Mouse (Mus musculus): ENCODE results near the gene Msx3.

The Msx3 gene

DNA sequence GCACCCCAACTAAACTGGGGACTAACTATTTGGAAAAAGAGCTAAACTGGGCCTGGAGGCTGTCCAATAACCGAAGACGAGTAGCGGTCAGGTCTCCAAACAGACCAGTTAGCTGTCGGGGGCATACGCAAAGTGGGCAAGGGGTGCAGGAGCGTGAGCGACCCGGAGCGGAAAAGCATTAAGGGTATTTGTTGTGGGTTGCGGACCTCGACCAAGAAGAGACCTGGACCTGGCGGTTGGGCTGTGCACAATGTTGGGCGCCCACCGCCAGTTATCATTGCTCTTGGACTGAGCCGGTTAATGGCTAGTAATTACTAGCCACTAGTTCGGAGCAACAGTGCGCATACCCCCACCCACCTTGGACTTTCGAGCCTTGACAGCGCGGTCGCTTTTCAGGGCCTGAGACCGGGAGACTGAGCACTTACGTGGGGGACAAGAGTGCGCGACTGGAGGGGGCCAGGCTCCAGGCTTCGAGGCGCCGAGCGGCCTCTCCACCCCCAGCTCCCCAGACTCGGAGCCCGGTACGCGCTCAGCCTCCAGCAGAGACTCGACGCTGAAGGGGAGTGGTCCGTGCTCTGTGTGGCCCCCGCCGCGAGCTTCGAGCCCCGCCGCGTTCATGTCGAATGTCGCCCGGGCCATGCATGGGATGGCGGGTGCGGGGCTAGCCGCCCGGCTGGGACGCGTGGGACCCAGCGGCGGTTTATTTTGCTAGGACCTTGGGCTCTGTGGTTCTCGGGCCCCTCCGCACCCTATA is at the start of gene Msx3:
TSS of gene Msx3 (minus strand) at position 729 of the 754 bp plus-strand sequence.
- no peak for DNase-seq

DNA sequence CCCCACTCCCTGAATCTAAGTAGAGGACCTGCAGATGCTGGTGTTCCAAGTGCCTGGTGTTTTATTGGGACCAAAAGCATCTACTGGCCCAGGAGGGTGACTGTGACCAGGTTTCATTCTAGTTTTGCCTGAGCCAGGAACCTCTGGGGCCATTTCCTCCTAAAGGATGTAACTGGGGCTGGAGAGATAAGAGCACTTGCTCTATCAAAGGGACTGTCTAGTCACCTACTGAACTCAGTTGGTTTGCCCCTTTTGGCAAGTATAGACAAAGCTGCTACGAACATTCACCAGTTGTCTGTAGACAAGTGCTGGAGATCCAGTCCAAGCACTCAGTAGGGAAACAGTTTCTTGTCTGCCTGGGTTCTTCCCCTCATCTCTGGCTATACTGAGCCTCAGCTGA is 49.6 kb upstream of the Msx3 start:
- no peak for DNase-seq

DNA sequence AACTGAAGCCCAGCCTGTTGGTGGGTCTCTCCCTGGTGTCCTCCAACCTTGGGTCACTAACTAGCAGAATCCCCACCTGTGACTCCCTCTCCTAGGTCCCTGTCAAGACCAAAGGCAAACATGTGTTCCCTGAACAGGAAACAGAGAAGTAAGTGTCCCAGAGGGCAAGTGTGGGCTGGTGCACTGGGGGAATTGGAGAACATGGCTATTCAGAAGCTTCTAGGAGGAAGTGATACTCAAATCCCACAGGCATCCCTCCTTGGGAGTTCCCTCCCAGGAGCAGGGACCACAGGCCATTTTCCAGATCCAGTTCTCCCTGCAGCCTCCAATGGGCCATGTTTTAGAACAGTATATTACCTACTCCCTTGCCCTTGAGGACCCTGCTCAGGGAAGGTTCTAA is 47.2 kb upstream of the Msx3 start:
- no peak for DNase-seq

GRCm38 (mm10) chr7:140095556-140095955 is 46.7 kb upstream of the Msx3 start:
- DNase-seq, result peak; percentile 91 to 93

DNA sequence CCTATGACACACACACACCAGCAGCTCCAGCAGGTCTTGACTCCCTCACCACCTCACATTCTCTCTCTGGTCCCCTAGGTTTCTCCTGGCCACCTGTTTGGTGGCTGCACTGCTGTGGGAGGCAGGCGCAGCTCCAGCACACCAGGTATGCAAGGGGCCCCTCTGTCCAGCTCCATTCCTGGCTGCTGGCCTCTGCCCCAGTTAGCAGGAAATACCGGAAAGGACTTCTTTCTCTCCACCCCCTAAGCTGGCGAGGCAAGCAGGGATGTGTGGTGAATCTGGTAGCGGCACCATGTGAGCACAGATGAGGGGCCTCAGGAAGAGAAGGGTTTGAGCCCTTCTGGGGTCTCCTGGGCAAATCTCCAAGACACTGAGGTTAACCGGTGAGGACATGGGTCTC is 46.1 kb upstream of the Msx3 start:
- peak in 1 of 2 experiments; percentile 21 for DNase-seq

GRCm38 (mm10) chr7:140092924-140093528 is 44.1 kb upstream of the Msx3 start, which contains the start of gene Prap1:
Gene Prap1 (plus strand): TSS chr7:140093395.
- no peak for DNase-seq

DNA sequence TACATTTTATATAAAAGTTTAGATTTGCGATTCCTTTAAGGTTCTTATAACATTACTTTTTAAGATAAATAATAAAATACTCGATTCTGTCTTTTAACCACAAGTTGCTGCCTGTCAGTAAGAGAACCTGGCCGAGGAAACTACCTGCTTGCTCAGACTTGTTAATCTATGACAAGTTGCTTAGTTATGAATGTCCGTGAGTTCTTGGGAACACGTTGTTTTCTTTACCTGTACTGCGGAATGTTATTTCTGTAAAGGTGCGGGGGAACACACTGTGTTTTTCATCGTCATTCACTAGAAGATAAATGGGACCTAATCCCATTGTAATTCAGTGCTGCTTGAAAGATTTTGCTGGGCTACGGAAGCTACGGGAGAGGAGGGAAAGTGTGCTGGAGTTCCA is 41.7 kb upstream of the Msx3 start:
- DNase-seq, result no peak

DNA sequence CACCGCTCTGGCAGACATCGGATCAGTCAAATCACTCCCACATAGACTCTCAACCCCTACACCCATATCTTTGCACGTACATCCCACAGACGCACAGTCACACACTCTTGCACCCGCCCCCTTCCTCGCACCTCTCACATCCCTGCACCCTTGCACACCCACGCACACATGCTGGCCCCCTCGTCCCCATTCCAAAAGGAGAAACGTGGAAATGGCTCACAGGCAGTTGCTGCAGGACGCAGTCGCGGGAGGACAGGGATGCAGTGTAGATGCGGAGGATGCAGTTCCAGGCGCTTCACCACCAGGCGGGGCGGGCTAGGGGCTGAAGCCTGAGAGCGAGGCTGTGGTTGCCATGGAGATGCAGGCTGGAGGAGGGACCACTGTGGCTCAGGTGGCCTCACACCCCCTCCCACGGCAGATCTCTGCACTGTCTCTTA is 33.4 kb upstream of the Msx3 start, which contains the start of gene Caly:
TSS of gene Caly (minus strand) at position 307 of the 437 bp plus-strand sequence.
- DNase-seq, result peak in 1 of 2 experiments; percentile 42

- no peak for DNase-seq
Measured at GRCm38 (mm10) chr7:140081408-140082241, 32.7 kb upstream of the Msx3 start.

DNA sequence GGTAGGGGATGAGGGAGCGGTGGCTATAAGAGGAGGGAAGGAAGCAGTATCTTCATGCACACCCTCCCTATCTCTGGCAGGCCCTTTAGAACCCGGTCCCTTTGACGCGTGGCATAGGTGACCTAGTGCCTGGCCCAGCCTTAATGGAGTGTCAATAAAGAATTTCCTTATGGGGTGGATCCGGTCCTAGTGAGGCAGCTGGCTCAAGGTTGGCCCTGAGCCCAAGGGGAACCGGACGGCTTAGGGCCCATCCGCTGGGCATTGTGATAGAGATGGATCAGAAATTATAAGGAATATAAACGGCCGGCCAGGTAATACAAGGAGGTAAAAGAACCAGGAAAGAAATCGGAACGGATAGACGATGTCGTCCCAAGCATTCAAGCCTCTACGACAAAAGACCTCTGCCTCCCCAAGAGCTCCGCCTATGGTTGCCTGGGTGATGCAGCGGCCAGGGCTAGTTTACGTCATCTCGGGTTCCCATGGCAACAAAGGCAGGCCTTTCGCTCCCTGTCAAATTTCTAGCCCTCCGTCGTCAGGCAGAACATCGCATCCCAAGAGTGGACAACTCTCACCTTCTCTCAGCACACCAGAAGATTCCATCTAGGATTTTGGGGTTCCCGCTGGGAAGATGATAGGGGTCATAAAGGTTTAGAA is 31.7 kb upstream of the Msx3 start:
- DNase-seq, result peak; percentile 76

DNA sequence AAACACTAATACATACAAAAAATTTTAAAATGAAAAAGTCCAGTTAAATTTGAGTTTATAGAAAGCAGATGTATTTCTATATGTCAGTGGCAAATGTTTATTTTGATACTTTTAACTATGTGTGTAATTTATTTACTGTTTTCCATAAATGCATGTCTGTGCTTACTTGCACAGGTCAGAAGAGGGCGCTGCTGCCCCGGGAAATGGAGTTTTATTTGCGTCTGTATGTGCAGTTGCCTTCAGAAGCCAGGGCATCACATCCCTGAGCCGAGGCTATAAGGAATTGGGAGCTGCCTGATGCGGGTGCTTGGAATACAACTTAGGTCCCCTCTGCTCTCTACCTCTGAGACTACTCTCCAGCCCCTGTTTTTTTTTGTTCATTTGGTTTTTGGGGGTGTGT is 29.8 kb upstream of the Msx3 start:
- peak; percentile 65 to 88 for DNase-seq

DNA sequence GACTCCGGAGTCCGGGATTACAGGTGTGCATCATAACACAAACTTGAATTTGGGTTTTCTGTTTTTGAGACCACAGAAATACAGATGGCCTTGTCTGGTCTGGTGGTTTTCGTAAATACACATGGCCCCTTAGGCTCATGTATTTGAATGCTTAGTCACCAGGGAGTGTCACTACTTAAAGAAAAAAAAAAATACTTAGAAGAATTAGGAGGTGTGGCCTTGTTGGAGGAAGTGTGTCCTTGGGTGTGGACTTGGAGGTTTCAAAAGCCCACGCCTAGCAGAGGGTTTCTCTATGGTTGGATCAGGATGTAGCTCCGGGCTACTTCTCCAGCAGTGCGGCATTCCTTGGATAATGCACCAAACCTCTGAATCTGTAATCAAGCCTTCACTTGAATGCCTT is 28.8 kb upstream of the Msx3 start:
- no peak for DNase-seq

DNA sequence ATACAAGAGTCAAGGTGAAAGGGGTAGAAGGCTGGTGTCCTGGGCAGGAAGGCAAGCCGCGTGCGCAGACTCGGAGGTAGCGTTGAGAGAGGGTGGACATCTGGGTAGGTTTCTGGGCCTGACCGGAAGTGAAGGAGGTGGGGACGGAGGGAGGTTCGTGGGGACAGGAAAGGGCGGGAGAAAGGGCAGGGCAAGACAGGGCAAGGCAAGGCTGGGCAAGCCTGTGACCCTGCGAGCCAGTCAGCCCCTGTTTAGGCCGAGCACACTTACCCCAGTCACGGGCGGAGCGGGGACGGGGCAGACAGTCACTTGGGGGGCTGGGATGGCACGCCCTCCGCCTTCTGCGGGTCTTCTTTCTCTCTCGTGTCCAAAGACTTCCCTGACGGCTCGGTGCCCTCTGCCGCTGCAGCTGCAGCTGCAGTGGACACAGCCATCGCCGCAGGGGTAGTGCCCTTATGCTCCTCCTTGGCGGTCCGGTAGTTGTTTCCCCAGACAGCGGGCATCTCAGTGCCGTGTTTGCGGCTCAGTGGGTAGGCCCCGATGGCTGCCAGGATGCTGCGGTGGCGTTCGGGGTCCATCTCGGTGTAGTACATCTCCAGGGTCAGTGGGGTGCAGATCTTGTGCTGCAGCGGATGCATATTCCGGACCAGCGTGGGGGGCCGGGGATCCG is 21.3 kb upstream of the Msx3 start:
- peak in 1 of 2 experiments; percentile 34 for DNase-seq

- DNase-seq, result no peak
Measured at GRCm38 (mm10) chr7:140067397-140067796, 18.5 kb upstream of the Msx3 start.

- DNase-seq, result peak; percentile 54 to 88
Measured at GRCm38 (mm10) chr7:140063092-140063491, 14.2 kb upstream of the Msx3 start.

DNA sequence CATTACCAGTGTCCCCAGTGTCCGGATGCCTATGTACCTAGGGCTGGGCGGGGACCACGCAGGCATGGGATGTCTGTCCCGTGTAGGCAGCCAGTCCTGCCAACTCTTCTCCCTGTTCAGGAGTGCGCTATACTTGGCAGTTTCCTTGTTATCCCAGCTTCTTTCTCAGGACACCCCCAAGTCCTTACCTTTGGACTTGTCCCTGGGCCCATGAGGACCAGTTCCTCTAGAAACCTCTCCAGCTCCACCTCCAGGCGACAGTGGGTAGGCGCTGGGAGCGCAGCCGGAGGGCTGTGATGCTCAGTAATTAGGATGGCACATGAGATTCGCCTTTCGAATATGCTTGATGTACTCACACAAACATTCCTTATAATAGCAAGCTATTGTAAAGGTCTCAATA is 13.4 kb upstream of the Msx3 start:
- DNase-seq, result peak; percentile 16 to 57

GRCm38 (mm10) chr7:140061832-140062130 is 12.9 kb upstream of the Msx3 start:
- DNase-seq, result no peak

DNA sequence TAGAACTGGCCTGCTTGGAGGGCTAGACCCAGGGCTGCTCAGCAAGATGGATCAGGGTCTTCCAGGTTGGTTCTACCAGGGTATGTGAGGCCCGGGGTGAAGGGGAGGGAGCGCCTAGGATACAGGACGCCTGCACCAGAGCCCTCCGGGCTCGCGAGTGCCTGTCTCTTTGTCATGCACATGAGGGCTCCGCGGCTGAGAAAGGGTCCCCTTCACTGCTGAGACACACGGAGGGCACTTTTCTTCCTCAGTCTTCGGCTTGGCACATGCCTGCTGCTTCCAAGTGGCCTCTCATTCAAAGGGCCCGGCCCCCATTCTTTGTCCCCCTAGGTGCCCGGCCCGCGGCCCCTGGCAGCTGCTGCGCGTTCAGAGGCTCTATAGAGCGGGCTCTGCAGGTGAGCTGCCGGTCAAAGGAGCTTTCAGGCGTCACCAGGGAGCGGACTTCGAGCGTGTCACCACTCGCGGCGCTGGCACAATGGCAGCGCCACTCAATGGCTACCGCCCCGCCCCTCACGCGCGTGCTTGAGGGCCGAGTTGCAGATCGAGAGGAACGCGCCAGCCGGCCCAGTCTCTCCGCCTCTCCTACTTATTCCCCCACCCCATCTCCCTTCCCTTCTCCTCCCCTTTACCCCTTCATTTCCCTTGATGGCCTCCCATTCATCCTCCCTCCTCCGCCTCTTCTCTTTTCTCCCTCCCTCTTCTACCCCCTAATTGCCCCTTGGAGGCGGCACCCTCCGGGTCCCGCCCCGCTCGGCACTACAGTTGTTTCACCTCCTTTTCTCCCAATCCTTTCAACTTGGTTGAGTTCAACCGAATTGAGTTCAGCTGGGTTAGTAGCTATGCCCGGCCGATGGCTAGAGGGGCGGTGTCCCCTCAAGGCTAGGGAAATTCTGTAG is 12.3 kb upstream of the Msx3 start:
- peak in 1 of 2 experiments; percentile 65 for DNase-seq

DNA sequence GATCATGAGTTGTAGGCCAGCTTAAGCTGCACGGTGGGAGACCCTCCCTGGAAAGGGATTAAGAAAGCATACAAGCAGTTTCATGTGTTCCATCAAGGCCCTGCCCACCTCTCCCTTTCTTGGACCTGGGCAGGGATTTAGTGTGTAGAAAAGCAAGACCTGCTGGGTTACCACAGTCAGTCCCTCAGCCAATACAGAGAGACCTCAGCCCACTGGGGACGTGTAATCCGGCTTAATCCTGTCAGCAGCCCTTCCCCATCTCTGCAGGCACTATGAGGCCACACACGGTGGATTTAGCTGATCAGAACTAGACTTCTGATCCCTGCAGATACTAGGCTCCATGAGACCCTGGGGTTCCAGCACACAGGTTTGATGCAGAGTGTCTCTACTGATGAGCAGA is 10.7 kb upstream of the Msx3 start:
- no peak for DNase-seq

DNA sequence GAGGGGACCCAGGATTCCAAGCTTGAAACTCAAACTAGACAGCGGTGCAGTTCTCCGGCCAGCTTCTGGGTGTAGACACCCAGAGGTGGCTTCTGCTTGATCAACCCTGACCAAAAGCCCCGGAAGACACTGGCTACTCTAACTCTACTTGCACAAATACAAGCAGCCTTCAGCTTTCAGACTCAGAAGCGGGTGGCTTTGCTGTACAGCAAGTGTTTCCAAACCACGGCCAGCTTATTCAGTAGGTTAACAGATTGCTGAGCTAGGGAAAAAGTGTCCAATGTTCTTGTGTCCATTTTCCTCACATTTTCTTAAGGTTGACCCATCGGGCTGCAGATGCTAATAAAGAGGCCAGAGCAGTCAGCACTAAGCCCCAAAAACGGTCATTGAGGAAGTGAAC is 9.6 kb upstream of the Msx3 start:
- DNase-seq, result no peak
